Mouse (Mus musculus): ENCODE data around the gene Gpr108. TPM values are rescaled to one million over a fixed set of nuclear protein-coding genes. Genes with fewer than 3 reads are reported as not detected.

Gpr108 gene
- polyA plus RNA-seq, 2 experiments = 7.6 to 12.0 TPM

GRCm38 (mm10) chr17:57223313-57223712 is 24.9 kb downstream of the Gpr108 start:
- ATAC-seq (ENCODE audit: insufficient read depth) (no peak), DNase-seq (ENCODE audit: low read depth in 3 of 3, low spot score in 3 of 3) (no peak)
- H3K9me3 ChIP-seq (ENCODE audit: control insufficient read depth, low read length) = no peaks in the 10 kb centered on the region
- no peaks in the 10 kb centered on the region for H3K36me3 ChIP-seq (replicated peaks; ENCODE audit: control insufficient read depth, insufficient read depth, low read depth)
- no peak overlapping the region for H3K27ac ChIP-seq
- no peak overlapping the region for H3K4me2 ChIP-seq (ENCODE audit: low read depth)
- 32% methylated on average over 9 of the region's 9 CpGs for WGBS (ENCODE audit: insufficient replicate concordance)
- no peaks in the 10 kb centered on the region for H3K27me3 ChIP-seq (ENCODE audit: control insufficient read depth, insufficient read depth, low read length)
- no peak overlapping the region for H3K9ac ChIP-seq (replicated peaks)
- H3K4me1 ChIP-seq (replicated peaks; ENCODE audit: control insufficient read depth in 2 of 2, insufficient read depth in 2 of 2, low read length in 1 of 2) = peaks cover 0 to 2% of the 10 kb centered on the region in 2 experiments; a peak in 1 of 4 replicates
- no peak overlapping the region for H3K4me3 ChIP-seq (ENCODE audit: insufficient read depth in 1 of 2, low read depth in 2 of 2, low read length in 2 of 2)
- TF ChIP-seq EP300 (IDR thresholded peaks at IDR 0.05; ENCODE audit: low read depth) (no peak), CTCF (IDR thresholded peaks at IDR 0.05; ENCODE audit: low read depth) (no peak)

GRCm38 (mm10) chr17:57221911-57222310 is 26.3 kb downstream of the Gpr108 start:
- ATAC-seq (ENCODE audit: insufficient read depth) = no peak
- Histone ChIP-seq H3K9ac (replicated peaks) (no peak overlapping the region), H3K27ac (no peak overlapping the region), H3K36me3 (replicated peaks; ENCODE audit: control insufficient read depth, insufficient read depth, low read depth) (no peaks in the 10 kb centered on the region), H3K4me1 (replicated peaks; ENCODE audit: control insufficient read depth in 2 of 2, insufficient read depth in 2 of 2, low read length in 1 of 2) (no peaks in the 10 kb centered on the region), H3K4me2 (ENCODE audit: low read depth) (no peak overlapping the region), H3K27me3 (ENCODE audit: control insufficient read depth, insufficient read depth, low read length) (no peaks in the 10 kb centered on the region), H3K4me3 (ENCODE audit: insufficient read depth in 1 of 2, low read depth in 2 of 2, low read length in 2 of 2) (no peak overlapping the region), H3K9me3 (ENCODE audit: control insufficient read depth, low read length) (no peaks in the 10 kb centered on the region)
- DNase-seq (ENCODE audit: low read depth in 3 of 3, low spot score in 3 of 3) = no peak
- TF ChIP-seq EP300 (IDR thresholded peaks at IDR 0.05; ENCODE audit: low read depth) = no peak
- no peak for TF ChIP-seq CTCF (IDR thresholded peaks at IDR 0.05; ENCODE audit: low read depth)
- WGBS (ENCODE audit: insufficient replicate concordance) = 44% methylated on average over 4 of the region's 4 CpGs

- Histone ChIP-seq H3K36me3 (replicated peaks; ENCODE audit: control insufficient read depth, insufficient read depth, low read depth) (no peaks in the 10 kb centered on the region), H3K4me3 (ENCODE audit: insufficient read depth in 1 of 2, low read depth in 2 of 2, low read length in 2 of 2) (no peak overlapping the region), H3K9ac (replicated peaks) (no peak overlapping the region), H3K27ac (no peak overlapping the region), H3K4me1 (replicated peaks; ENCODE audit: control insufficient read depth in 2 of 2, insufficient read depth in 2 of 2, low read length in 1 of 2) (no peaks in the 10 kb centered on the region), H3K9me3 (ENCODE audit: control insufficient read depth, low read length) (no peaks in the 10 kb centered on the region), H3K4me2 (ENCODE audit: low read depth) (no peak overlapping the region), H3K27me3 (ENCODE audit: control insufficient read depth, insufficient read depth, low read length) (no peaks in the 10 kb centered on the region)
- ATAC-seq (ENCODE audit: insufficient read depth) (no peak), DNase-seq (ENCODE audit: low read depth in 3 of 3, low spot score in 3 of 3) (no peak)
- TF ChIP-seq EP300 (IDR thresholded peaks at IDR 0.05; ENCODE audit: low read depth) (no peak), CTCF (IDR thresholded peaks at IDR 0.05; ENCODE audit: low read depth) (peak; percentile 44; the same call in 1 of the 2 replicates)
- WGBS (ENCODE audit: insufficient replicate concordance) = 13% methylated on average over 3 of the region's 3 CpGs
Measured at GRCm38 (mm10) chr17:57219884-57220207, 28.4 kb downstream of the Gpr108 start.

- Histone ChIP-seq H3K36me3 (replicated peaks; ENCODE audit: control insufficient read depth, insufficient read depth, low read depth) (no peaks in the 10 kb centered on the region), H3K9ac (replicated peaks) (no peak overlapping the region), H3K9me3 (ENCODE audit: control insufficient read depth, low read length) (no peaks in the 10 kb centered on the region), H3K4me3 (ENCODE audit: insufficient read depth in 1 of 2, low read depth in 2 of 2, low read length in 2 of 2) (no peak overlapping the region), H3K27ac (no peak overlapping the region), H3K4me1 (replicated peaks; ENCODE audit: control insufficient read depth in 2 of 2, insufficient read depth in 2 of 2, low read length in 1 of 2) (no peaks in the 10 kb centered on the region), H3K4me2 (ENCODE audit: low read depth) (no peak overlapping the region), H3K27me3 (ENCODE audit: control insufficient read depth, insufficient read depth, low read length) (no peaks in the 10 kb centered on the region)
- 22% methylated on average over 11 of the region's 11 CpGs for WGBS (ENCODE audit: insufficient replicate concordance)
- ATAC-seq (ENCODE audit: insufficient read depth) (no peak), DNase-seq (ENCODE audit: low read depth in 3 of 3, low spot score in 3 of 3) (no peak)
- no peak for TF ChIP-seq EP300 (IDR thresholded peaks at IDR 0.05; ENCODE audit: low read depth)
- peak; percentile 89 for TF ChIP-seq CTCF (IDR thresholded peaks at IDR 0.05; ENCODE audit: low read depth)
Measured at GRCm38 (mm10) chr17:57219167-57219883, 28.9 kb downstream of the Gpr108 start.

- no peak for DNase-seq (ENCODE audit: low read depth in 3 of 3, low spot score in 3 of 3)
- 64% methylated on average over 12 of the region's 12 CpGs for WGBS (ENCODE audit: insufficient replicate concordance)
Measured at GRCm38 (mm10) chr17:57218335-57218900, 29.8 kb downstream of the Gpr108 start.

More at GRCm38 (mm10) chr17:57218335-57218900, 29.8 kb downstream of the Gpr108 start:
- Histone ChIP-seq H3K4me2 (ENCODE audit: low read depth) (no peak overlapping the region), H3K27me3 (ENCODE audit: control insufficient read depth, insufficient read depth, low read length) (no peaks in the 10 kb centered on the region), H3K36me3 (replicated peaks; ENCODE audit: control insufficient read depth, insufficient read depth, low read depth) (no peaks in the 10 kb centered on the region), H3K4me3 (ENCODE audit: insufficient read depth in 1 of 2, low read depth in 2 of 2, low read length in 2 of 2) (no peak overlapping the region), H3K27ac (no peak overlapping the region), H3K9me3 (ENCODE audit: control insufficient read depth, low read length) (no peaks in the 10 kb centered on the region), H3K9ac (replicated peaks) (no peak overlapping the region), H3K4me1 (replicated peaks; ENCODE audit: control insufficient read depth in 2 of 2, insufficient read depth in 2 of 2, low read length in 1 of 2) (no peaks in the 10 kb centered on the region)
- ATAC-seq (ENCODE audit: insufficient read depth) = no peak
- TF ChIP-seq CTCF (IDR thresholded peaks at IDR 0.05; ENCODE audit: low read depth) (no peak), EP300 (IDR thresholded peaks at IDR 0.05; ENCODE audit: low read depth) (no peak)
